Comparison of ENCODE assay signal across 9 mouse cellular contexts in the genomic region with DNA sequence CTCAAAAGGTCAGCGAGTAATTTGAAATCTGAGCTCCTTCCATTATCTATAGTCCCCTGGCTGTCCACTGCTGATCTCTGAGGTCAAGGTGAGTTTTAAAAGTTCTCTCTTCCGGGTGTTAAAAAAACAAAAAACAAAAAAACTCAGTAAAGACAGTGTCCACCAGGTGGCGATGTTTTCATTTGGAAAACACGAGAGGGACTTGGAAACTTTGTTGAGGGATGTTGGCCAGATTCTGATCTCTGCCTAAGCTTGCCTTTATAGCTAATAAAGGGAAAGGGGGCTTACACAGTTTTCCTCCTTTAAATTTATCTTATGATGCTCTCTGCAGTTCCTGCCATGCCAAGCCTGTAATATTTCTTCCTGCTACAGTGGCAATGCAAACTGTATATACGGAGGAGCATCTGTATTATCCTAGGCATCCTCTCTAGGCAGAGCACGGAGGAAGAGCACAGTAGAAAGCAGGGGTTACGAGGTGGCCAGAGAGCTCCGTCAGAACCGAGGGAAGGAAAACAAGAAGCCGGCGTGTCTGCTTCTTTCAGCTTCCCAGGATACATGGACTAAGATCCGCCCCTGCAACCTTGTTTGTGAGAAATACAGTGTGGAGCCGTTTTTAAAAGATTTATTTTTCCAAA.
DNase-seq lines count a peak whose midpoint lies in the region; ATAC-seq and TF ChIP-seq lines count a peak whose summit lies in the region.
"Had no signal": no experiment of that assay in that cellular context is flagged by ENCODE, and none has a peak within 500 bp of the region (broad histone marks: within the 10 kb centered on the region; RNA-seq: fewer than 3 reads in every experiment).

No protein-coding gene starts in this region.

- no peak for TF ChIP-seq POLR2A in MEL (IDR thresholded peaks at IDR 0.05; ENCODE audit: control insufficient read depth in 1 of 2, insufficient read depth in 1 of 2, low read depth in 1 of 2, low read length in 2 of 2, poor library complexity in 1 of 2)

- TF ChIP-seq EP300 in MEL (IDR thresholded peaks at IDR 0.05; ENCODE audit: low read depth in 1 of 2, low read length in 2 of 2): no peak

- peak; percentile 23 for TF ChIP-seq RAD21 in MEL (IDR thresholded peaks at IDR 0.05; ENCODE audit: low read depth, low read length)

- no peak overlapping the region for H3K27ac ChIP-seq in MEL (ENCODE audit: control insufficient read depth, low read depth, low read length)
- H3K27ac ChIP-seq in hindbrain, embryonic 11.5 days (ENCODE audit: low read depth, low read length): no peak overlapping the region
- no peak overlapping the region for H3K27ac ChIP-seq in midbrain, postnatal 0 days (ENCODE audit: low read depth, low read length)
- H3K27ac ChIP-seq: neural tube, embryonic 12.5 days had no signal

- TF ChIP-seq CTCF in MEL (IDR thresholded peaks at IDR 0.05 in 2 of 3, conservative IDR thresholded peaks at IDR 0.05 in 1 of 3; ENCODE audit: control insufficient read depth in 1 of 3, insufficient read depth in 1 of 3, low read depth in 2 of 3, low read length in 3 of 3, poor library complexity in 1 of 3, severe bottlenecking in 1 of 3): peak in 1 of 3 experiments; percentile 33; a peak in 2 of 6 replicates
- peak; percentile 84 for TF ChIP-seq CTCF in midbrain, postnatal 0 days (IDR thresholded peaks at IDR 0.05)

- WGBS in hindbrain, embryonic 11.5 days: 45% methylated on average over 13 of the region's 13 CpGs
- WGBS in midbrain, postnatal 0 days: 38% methylated on average over 13 of the region's 13 CpGs

- DNase-seq in heart, adult 18-20 months: peak; percentile 32 to 70
- DNase-seq in heart, postnatal 25 days (ENCODE audit: low spot score): no peak
- DNase-seq in MEL (ENCODE audit: low read depth, low spot score): peak; percentile 9
- peak; percentile 76 to 86 for DNase-seq in cerebellum, postnatal 10 days
- peak; percentile 83 for DNase-seq in hindbrain, embryonic 11.5 days (ENCODE audit: low spot score)
- peak; percentile 37 to 69 for DNase-seq in left cerebral cortex, postnatal 14 days (ENCODE audit: low spot score in 2 of 2)
- DNase-seq in midbrain, postnatal 0 days (ENCODE audit: low spot score): peak; percentile 90
- no peak for DNase-seq in thymus, postnatal 25 days

- H3K9ac ChIP-seq in MEL (ENCODE audit: control insufficient read depth, low read depth, low read length, poor library complexity, severe bottlenecking): no peak overlapping the region
- no peak overlapping the region for H3K9ac ChIP-seq in hindbrain, embryonic 11.5 days (ENCODE audit: low read depth, low read length)
- no peak overlapping the region for H3K9ac ChIP-seq in midbrain, postnatal 0 days (replicated peaks; ENCODE audit: low read length, poor library complexity, severe bottlenecking)
- H3K9ac ChIP-seq: neural tube, embryonic 12.5 days had no signal

- H3K4me1 ChIP-seq in MEL (ENCODE audit: control insufficient read depth in 1 of 2, insufficient read depth in 2 of 2, low read length in 2 of 2): no peaks in the 10 kb centered on the region
- no peaks in the 10 kb centered on the region for H3K4me1 ChIP-seq in hindbrain, embryonic 11.5 days (replicated peaks; ENCODE audit: control insufficient read depth, insufficient read depth, low read length)
- H3K4me1 ChIP-seq in midbrain, postnatal 0 days (ENCODE audit: insufficient read depth, low read length): no peaks in the 10 kb centered on the region

- H3K36me3 ChIP-seq in MEL (ENCODE audit: control insufficient read depth in 1 of 2, insufficient read depth in 2 of 2, low read length in 2 of 2): no peaks in the 10 kb centered on the region
- H3K36me3 ChIP-seq in hindbrain, embryonic 11.5 days (ENCODE audit: control insufficient read depth, insufficient read depth, low read length): no peaks in the 10 kb centered on the region
- no peaks in the 10 kb centered on the region for H3K36me3 ChIP-seq in midbrain, postnatal 0 days (ENCODE audit: insufficient read depth, low read length)
- H3K36me3 ChIP-seq: neural tube, embryonic 12.5 days had no signal

- intact Hi-C loops in heart, postnatal 25 days (cut with DNase I): loop anchor here (2.0 kb wide), 2 partner anchors 1294 to 1302 kb away; no protein-coding TSS in a partner anchor
- intact Hi-C loops in left cerebral cortex, postnatal 14 days (cut with DNase I): loop anchor here (2.0 to 10.0 kb wide), 2 partner anchors 1132 to 1304 kb away; partner anchors contain the start of gene Cbln4

- no peak overlapping the region for H3K4me2 ChIP-seq in hindbrain, embryonic 11.5 days (replicated peaks; ENCODE audit: low read depth, low read length)
- H3K4me2 ChIP-seq in midbrain, postnatal 0 days (ENCODE audit: low read depth, low read length, poor library complexity, severe bottlenecking): no peak overlapping the region
- H3K4me2 ChIP-seq: neural tube, embryonic 12.5 days had no signal

- no peak for ATAC-seq in hindbrain, embryonic 11.5 days (ENCODE audit: low FRiP score)
- ATAC-seq in midbrain, postnatal 0 days (ENCODE audit: low FRiP score): no peak

- H3K9me3 ChIP-seq in MEL (replicated peaks; ENCODE audit: insufficient read depth, low read length): no peaks in the 10 kb centered on the region
- no peaks in the 10 kb centered on the region for H3K9me3 ChIP-seq in hindbrain, embryonic 11.5 days (ENCODE audit: control insufficient read depth, low read length)
- H3K9me3 ChIP-seq in midbrain, postnatal 0 days (ENCODE audit: low read length): no peaks in the 10 kb centered on the region
- H3K9me3 ChIP-seq: neural tube, embryonic 12.5 days had no signal

- H3K4me3 ChIP-seq in MEL (ENCODE audit: control insufficient read depth in 1 of 2, insufficient read depth in 1 of 2, low read depth in 2 of 2, low read length in 2 of 2): no peak overlapping the region
- H3K4me3 ChIP-seq in hindbrain, embryonic 11.5 days (ENCODE audit: low read depth, low read length): no peak overlapping the region
- H3K4me3 ChIP-seq in midbrain, postnatal 0 days (ENCODE audit: low read depth, low read length): no peak overlapping the region
- H3K4me3 ChIP-seq: neural tube, embryonic 12.5 days had no signal

- H3K79me2 ChIP-seq in MEL (ENCODE audit: control insufficient read depth, insufficient read depth, low read length, poor library complexity): no peaks in the 10 kb centered on the region

- H3K27me3 ChIP-seq in MEL (ENCODE audit: control insufficient read depth in 1 of 2, insufficient read depth in 2 of 2, low read length in 2 of 2): no peaks in the 10 kb centered on the region
- no peaks in the 10 kb centered on the region for H3K27me3 ChIP-seq in hindbrain, embryonic 11.5 days (ENCODE audit: control insufficient read depth, insufficient read depth, low read length)
- H3K27me3 ChIP-seq in midbrain, postnatal 0 days (ENCODE audit: insufficient read depth, low read length): no peaks in the 10 kb centered on the region
- H3K27me3 ChIP-seq: neural tube, embryonic 12.5 days had no signal

TF ChIP-seq in MEL, 35 proteins besides CTCF, POLR2A, EP300 and RAD21:
- TF ChIP-seq SMC3 (IDR thresholded peaks at IDR 0.05; ENCODE audit: low read depth, low read length) (peak; percentile 31), MAFK (IDR thresholded peaks at IDR 0.05; ENCODE audit: borderline replicate concordance, low read depth, low read length) (no peak)

Comparison
In these comparisons a context has a peak if more than half of its experiments do, and no peak if none do; other contexts are left out.
1. DNase-seq: peak in heart, adult 18-20 months (2 of 2), MEL (single experiment), cerebellum, postnatal 10 days (2 of 2), hindbrain, embryonic 11.5 days (single experiment), left cerebral cortex, postnatal 14 days (2 of 2) and midbrain, postnatal 0 days (single experiment); none in heart, postnatal 25 days (single experiment) and thymus, postnatal 25 days (single experiment).